8 mouse cellular contexts compared by ENCODE assay signal in the genomic region with DNA sequence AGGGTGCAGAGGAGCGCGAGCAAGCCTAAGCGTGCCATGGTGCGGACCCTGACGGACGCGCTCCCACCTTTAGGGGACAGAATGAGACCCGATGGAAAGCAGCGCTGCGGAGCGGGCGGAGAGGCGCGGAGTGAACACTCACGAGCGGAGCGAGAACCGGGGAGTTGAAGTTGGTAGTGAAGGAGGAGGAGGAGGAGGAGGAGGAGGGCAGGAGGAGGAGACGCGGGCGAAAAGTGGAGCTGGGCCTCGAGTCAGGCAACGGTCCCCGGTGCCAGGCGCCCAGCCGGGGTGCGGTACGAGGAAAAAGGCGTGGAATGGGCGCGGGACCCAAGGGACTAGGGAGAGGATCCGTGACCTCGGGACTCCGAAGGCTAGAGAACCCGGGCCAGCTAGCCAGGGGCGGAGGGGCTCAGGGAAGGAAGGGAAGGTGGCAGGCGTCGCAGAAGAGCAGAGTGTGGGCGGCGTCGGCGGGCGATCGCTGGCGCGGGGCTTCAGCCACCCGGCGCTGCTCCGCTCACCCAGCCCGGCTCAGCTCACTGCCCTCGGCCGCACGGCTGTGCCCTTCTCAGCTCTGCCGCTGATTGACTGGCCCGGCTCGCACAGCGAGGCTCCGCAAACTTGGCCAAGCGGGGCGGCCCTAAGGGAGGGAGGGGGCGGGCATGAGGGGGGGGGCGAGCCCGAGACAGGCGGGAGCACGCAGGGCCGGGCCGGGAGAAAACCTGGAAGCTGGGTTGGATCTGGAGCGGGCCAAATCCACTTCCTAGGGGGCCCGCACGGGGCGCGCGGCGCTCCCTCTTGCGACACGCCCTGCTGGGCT. TPM values are rescaled to one million over a fixed set of nuclear protein-coding genes. Genes with fewer than 3 reads are reported as not detected.
DNase-seq lines count a peak whose midpoint lies in the region; ATAC-seq and TF ChIP-seq lines count a peak whose summit lies in the region.

A gene (minus strand): TSS at position 515 of the 817 bp plus-strand sequence.

- H3K4me2 ChIP-seq in forebrain, embryonic 14.5 days (ENCODE audit: low read length) = peak within 1 kb of the TSS; percentile 59

- TF ChIP-seq RAD21 in MEL (IDR thresholded peaks at IDR 0.05; ENCODE audit: low read depth, low read length) = no peak

- TF ChIP-seq POLR2A in MEL (IDR thresholded peaks at IDR 0.05; ENCODE audit: control insufficient read depth in 1 of 2, insufficient read depth in 1 of 2, low read depth in 1 of 2, low read length in 2 of 2, poor library complexity in 1 of 2) = peak in 1 of 2 experiments; percentile 45; a peak in 1 of 4 replicates

- no peak for TF ChIP-seq EP300 in MEL (IDR thresholded peaks at IDR 0.05; ENCODE audit: low read depth in 1 of 2, low read length in 2 of 2)

- TF ChIP-seq CTCF in MEL (IDR thresholded peaks at IDR 0.05 in 2 of 3, conservative IDR thresholded peaks at IDR 0.05 in 1 of 3; ENCODE audit: control insufficient read depth in 1 of 3, insufficient read depth in 1 of 3, low read depth in 2 of 3, low read length in 3 of 3, poor library complexity in 1 of 3, severe bottlenecking in 1 of 3) = no peak

- peaks cover 2 to 3% of the 10 kb centered on the region in 2 experiments; a peak in 1 of 4 replicates for H3K4me1 ChIP-seq in MEL (ENCODE audit: control insufficient read depth in 1 of 2, insufficient read depth in 2 of 2, low read length in 2 of 2)
- H3K4me1 ChIP-seq in forebrain, embryonic 14.5 days (ENCODE audit: control insufficient read depth, insufficient read depth, low read length) = 0 out of 2 replicates have a peak, but pooled peaks cover 2% of the 10 kb centered on the region

- peak; percentile 91 for ATAC-seq in forebrain, embryonic 14.5 days

- 30% methylated on average over 62 of the region's 76 CpGs for WGBS in forebrain, embryonic 14.5 days

- H3K9ac ChIP-seq in MEL (ENCODE audit: control insufficient read depth, low read depth, low read length, poor library complexity, severe bottlenecking) = peak within 1 kb of the TSS; percentile 90
- H3K9ac ChIP-seq in forebrain, embryonic 14.5 days (ENCODE audit: low read length) = peak within 1 kb of the TSS; percentile 73

- H3K9me3 ChIP-seq in MEL (replicated peaks; ENCODE audit: insufficient read depth, low read length) = no peaks in the 10 kb centered on the region
- H3K9me3 ChIP-seq in forebrain, embryonic 14.5 days (replicated peaks; ENCODE audit: control insufficient read depth, low read length) = no peaks in the 10 kb centered on the region

- peak; percentile 67 for DNase-seq in MEL (ENCODE audit: low read depth, low spot score)
- DNase-seq in c-Kit-positive CD71-negative TER-119-negative erythroid progenitor cells, embryonic 14.5 days (ENCODE audit: low read depth) = peak; percentile 14
- peak; percentile 78 for DNase-seq in forebrain, embryonic 14.5 days (ENCODE audit: low spot score)
- peak; percentile 79 for DNase-seq in heart, postnatal 14 days
- DNase-seq in kidney, postnatal 4 days = peak; percentile 85 to 89
- peak; percentile 79 to 83 for DNase-seq in lung, adult 18-20 months
- DNase-seq in ovary, adult 18-20 months (ENCODE audit: low spot score) = peak; percentile 79
- DNase-seq in urinary bladder, postnatal 36 days (ENCODE audit: low spot score in 2 of 2) = peak; percentile 52 to 72

- peak within 1 kb of the TSS; percentile 88 to 91 for H3K4me3 ChIP-seq in MEL (ENCODE audit: control insufficient read depth in 1 of 2, insufficient read depth in 1 of 2, low read depth in 2 of 2, low read length in 2 of 2)
- H3K4me3 ChIP-seq in forebrain, embryonic 14.5 days (ENCODE audit: low read depth, low read length) = peak within 1 kb of the TSS; percentile 49

- intact Hi-C loops in heart, postnatal 14 days (cut with DNase I) = loop anchor here (5.0 to 10.0 kb wide), 3 partner anchors 78 to 207 kb away; no protein-coding TSS in a partner anchor

- peaks cover 8% of the 10 kb centered on the region for H3K79me2 ChIP-seq in MEL (ENCODE audit: control insufficient read depth, insufficient read depth, low read length, poor library complexity)

- no peaks in the 10 kb centered on the region for H3K36me3 ChIP-seq in MEL (ENCODE audit: control insufficient read depth in 1 of 2, insufficient read depth in 2 of 2, low read length in 2 of 2)
- H3K36me3 ChIP-seq in forebrain, embryonic 14.5 days (ENCODE audit: control insufficient read depth, insufficient read depth, low read length) = no peaks in the 10 kb centered on the region

- H3K27ac ChIP-seq in MEL (ENCODE audit: control insufficient read depth, low read depth, low read length) = no peak within 1 kb of the TSS; the same call in 1 of the 2 replicates
- H3K27ac ChIP-seq in forebrain, embryonic 14.5 days (ENCODE audit: low read depth, low read length) = peak within 1 kb of the TSS; percentile 58; the same call in 1 of the 2 replicates

- H3K27me3 ChIP-seq in MEL (ENCODE audit: control insufficient read depth in 1 of 2, insufficient read depth in 2 of 2, low read length in 2 of 2) = no peaks in the 10 kb centered on the region
- H3K27me3 ChIP-seq in forebrain, embryonic 14.5 days (replicated peaks; ENCODE audit: control insufficient read depth, insufficient read depth, low read length) = no peaks in the 10 kb centered on the region

TF ChIP-seq in MEL, 35 proteins besides CTCF, POLR2A, EP300 and RAD21:
- TF ChIP-seq MYB (IDR thresholded peaks at IDR 0.05; ENCODE audit: low read depth, low read length) (no peak), MAZ (IDR thresholded peaks at IDR 0.05; ENCODE audit: low read depth, low read length) (no peak), GATA1 (IDR thresholded peaks at IDR 0.05; ENCODE audit: low read depth, low read length) (no peak), MXI1 (IDR thresholded peaks at IDR 0.05; ENCODE audit: low read depth, low read length) (0 out of 2 replicates have a peak, but pooled peaks have one; percentile 10), POLR2AphosphoS5 (IDR thresholded peaks at IDR 0.05; ENCODE audit: borderline replicate concordance, low read depth, low read length) (no peak), UBTF (IDR thresholded peaks at IDR 0.05; ENCODE audit: borderline replicate concordance, insufficient read depth, low read depth, low read length) (no peak), BHLHE40 (IDR thresholded peaks at IDR 0.05; ENCODE audit: borderline replicate concordance, low read depth, low read length) (no peak), RCOR1 (IDR thresholded peaks at IDR 0.05; ENCODE audit: low read depth, low read length) (no peak), POLR2AphosphoS2 (IDR thresholded peaks at IDR 0.05; ENCODE audit: low read length) (no peak), MEF2A (IDR thresholded peaks at IDR 0.05; ENCODE audit: extremely low read depth, insufficient replicate concordance, low read depth, low read length, poor library complexity, severe bottlenecking) (no peak), NELFE (IDR thresholded peaks at IDR 0.05; ENCODE audit: low read depth, low read length) (peak; percentile 40; the same call in 1 of the 2 replicates), ZC3H11A (IDR thresholded peaks at IDR 0.05; ENCODE audit: low read depth, low read length) (no peak), MYC (IDR thresholded peaks at IDR 0.05; ENCODE audit: low read depth, low read length) (no peak), MAFK (IDR thresholded peaks at IDR 0.05; ENCODE audit: borderline replicate concordance, low read depth, low read length) (no peak), ELF1 (IDR thresholded peaks at IDR 0.05; ENCODE audit: low read depth, low read length) (no peak), ETS1 (IDR thresholded peaks at IDR 0.05; ENCODE audit: low read depth, low read length) (no peak), NRF1 (IDR thresholded peaks at IDR 0.05; ENCODE audit: insufficient read depth, low read depth, low read length, poor library complexity, severe bottlenecking) (no peak)

RNA-seq across cellular contexts. Expression of the gene that starts here (rescaled TPM):
- 4.4 and 5.1 TPM in 2 replicates for total RNA-seq in MEL (2012; rRNA removed)
- polyA plus RNA-seq in MEL (2012; ENCODE audit: insufficient read depth in 1 of 2, insufficient read length in 2 of 2, low read depth in 1 of 2, low replicate concordance in 2 of 2, missing spikeins in 1 of 2) = 1 to 10 TPM in 1 of 2 experiments, not detected in 1; 9.4 TPM
- polyA plus RNA-seq in forebrain, embryonic 14.5 days (2014; fragmentation: Nextera tagmentation; extraction: Ambion mirVana) = 25.0 and 25.4 TPM in 2 replicates
- total RNA-seq in heart, postnatal 14 days (2021) = 10 to 100 TPM; 46.9 to 49.7 TPM

Comparison
In these comparisons a context has a peak if more than half of its experiments do, and no peak if none do; other contexts are left out.
1. DNase-seq: peak in every context shown above with its lines; median percentile 87 in kidney, postnatal 4 days; 81 in lung, adult 18-20 months; 79 in heart, postnatal 14 days; 79 in ovary, adult 18-20 months; 78 in forebrain, embryonic 14.5 days; 67 in MEL; 62 in urinary bladder, postnatal 36 days; 14 in c-Kit-positive CD71-negative TER-119-negative erythroid progenitor cells, embryonic 14.5 days.